Mouse (Mus musculus): ENCODE results near the gene Tgfa. TPM values are rescaled to one million over a fixed set of nuclear protein-coding genes. Genes with fewer than 3 reads are reported as not detected.

Gene Tgfa
- total RNA-seq, 2 experiments from 2014 or later: not detected

DNA sequence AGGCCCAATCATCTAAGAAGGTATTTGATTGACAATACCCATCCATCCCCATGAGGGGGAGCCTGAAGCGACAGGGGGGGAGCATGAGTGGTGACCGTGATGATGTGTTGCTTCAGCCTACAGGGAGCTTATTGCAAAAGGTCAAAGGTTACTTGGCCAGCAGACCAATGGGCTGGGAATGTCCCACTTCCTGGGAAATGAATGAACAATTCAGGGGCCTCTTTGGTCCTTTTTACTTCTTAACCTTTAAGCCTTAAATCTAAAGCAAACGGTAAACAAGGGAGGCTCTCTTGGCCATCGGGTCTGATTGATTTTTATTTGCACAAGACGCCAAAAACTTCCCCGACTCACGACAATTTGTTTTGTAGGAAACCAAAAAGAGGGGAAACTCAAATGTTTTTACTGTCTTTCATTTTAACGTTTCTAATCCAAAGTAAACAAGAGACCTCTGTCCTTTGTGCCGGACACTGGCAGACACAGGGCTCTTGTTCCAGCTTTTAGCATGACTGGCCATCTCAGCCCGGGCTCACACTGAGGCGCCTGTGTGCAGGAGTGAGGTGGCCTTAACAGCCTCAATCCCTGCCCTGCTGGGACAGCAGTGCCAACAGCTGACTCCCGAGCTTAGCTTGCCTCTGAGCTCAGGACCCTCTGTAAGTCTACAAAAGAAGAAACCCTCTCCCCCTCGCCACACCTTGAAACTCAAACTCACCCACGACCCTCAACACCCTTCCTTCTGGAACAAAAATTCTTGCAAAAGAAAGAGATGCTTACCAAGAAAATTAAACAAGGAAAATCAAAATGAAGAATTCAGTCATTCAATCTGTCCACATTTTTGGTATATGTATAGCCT is 8.7 kb upstream of the Tgfa start:
- ATAC-seq (ENCODE audit: poor library complexity, severe bottlenecking): no peak

DNA sequence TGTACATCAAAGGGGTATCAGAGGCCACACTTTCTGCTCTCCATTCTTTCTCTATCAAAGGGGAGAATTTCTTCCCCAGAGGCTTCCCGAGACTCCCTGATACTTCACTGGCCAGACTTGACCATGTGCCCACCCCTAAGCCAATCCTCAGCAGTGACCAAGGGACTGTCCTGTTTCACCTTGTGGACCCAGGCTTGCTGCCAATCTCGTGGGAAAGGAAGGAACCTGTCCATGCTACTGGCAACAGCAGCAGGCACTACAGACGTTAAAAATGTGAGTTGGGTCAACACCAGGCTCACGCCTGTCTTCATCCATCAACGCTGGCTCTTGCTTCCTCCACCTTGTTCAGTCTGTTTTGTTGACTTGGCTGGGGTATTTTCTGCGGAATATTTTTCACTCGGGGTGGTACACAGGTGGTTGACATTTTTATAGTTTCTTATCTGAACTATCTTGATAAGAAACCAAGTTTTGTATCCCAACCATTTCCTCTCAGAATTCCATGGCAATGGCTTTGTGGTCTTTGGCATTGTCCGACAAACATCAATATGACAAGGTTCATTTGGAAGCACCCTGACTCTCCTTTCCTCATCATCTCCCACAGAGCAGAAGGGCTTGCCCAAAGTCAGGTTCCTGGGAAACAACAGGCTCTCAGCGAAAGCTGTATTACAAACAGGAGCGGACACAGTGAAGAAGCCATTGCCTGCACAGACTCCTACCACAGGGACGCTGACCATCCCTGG is 6.1 kb upstream of the Tgfa start:
- no peak for ATAC-seq (ENCODE audit: poor library complexity, severe bottlenecking)

DNA sequence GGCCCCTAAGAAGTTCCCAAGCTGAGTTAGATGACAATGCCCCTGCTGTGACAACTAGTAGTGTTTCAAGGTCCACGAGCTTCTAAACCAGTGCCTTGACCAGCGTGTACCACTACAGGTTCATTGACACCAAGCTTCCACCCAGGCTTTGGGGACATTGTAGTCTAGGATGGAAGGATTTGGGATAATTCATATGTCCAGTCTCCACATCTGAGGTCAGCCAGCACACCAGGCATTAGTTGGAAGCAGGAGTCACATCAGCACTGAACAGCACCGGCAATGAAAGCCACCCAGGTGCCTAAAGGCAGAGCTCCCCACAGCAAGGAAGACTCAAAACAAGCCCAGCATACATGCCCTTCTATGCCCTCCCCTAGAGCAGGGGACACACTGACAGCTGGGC is 4.4 kb upstream of the Tgfa start:
- ATAC-seq (ENCODE audit: poor library complexity, severe bottlenecking): no peak

DNA sequence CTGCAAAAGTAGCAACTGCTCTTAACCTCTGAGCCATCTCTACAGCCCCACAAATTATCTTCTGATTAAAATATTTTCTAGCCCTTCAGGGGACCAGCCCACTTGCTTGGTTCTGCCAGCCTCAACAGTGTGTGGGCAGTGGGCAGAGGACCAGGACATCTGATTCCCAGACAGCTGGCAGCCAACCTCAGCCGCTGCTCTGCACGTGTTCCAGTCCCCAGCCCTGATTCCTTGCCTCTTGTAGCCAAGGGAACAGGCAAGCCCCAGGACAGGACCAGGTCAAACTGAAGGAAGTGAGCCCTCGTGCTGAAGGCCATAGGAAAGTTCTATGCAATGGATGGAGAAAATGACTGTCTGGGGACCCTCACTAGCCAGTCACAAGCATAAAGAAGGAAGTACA is 2.0 kb upstream of the Tgfa start:
- ATAC-seq (ENCODE audit: poor library complexity, severe bottlenecking): no peak

DNA sequence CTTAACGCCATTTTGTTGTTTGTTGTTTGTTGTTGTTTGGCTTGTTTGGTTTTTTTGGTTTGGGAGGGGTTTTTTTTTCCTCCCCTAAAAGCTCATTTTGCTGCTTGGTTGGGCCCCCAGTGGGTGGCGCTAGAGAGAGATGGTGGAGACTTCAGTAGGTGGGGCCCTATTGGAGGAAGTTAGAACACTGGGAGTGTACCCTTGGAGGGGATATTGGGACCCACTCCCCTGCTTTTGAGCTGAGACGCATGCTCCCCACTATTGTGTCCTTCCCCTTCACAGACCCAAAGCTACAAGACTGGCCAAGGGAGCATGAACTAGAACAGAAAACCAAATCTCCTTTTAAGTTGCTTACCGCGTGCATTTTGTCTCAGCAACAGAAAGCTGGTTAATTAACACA is 1.1 kb upstream of the Tgfa start:
- no peak for ATAC-seq (ENCODE audit: poor library complexity, severe bottlenecking)

DNA sequence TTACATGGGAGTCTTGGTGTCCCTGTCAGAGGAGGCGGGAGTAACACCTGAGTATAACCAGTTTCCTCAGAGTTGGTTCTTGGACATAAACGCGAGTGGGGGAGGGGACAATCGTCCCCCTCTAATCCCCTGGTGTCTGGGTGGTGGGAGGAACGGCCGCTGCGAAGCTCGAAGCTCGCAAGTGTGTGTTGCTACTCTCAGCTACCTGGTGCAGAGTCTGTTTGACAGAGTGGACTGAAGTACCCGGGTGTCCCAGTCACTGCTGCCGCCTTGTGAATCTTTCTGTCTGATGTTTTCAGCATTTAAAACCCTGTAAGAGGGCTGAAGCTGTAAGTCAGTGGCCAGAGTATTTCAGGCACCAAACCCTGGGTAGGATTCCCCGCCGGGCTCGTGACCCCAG is 1.0 kb downstream of the Tgfa start:
- ATAC-seq (ENCODE audit: poor library complexity, severe bottlenecking): no peak

DNA sequence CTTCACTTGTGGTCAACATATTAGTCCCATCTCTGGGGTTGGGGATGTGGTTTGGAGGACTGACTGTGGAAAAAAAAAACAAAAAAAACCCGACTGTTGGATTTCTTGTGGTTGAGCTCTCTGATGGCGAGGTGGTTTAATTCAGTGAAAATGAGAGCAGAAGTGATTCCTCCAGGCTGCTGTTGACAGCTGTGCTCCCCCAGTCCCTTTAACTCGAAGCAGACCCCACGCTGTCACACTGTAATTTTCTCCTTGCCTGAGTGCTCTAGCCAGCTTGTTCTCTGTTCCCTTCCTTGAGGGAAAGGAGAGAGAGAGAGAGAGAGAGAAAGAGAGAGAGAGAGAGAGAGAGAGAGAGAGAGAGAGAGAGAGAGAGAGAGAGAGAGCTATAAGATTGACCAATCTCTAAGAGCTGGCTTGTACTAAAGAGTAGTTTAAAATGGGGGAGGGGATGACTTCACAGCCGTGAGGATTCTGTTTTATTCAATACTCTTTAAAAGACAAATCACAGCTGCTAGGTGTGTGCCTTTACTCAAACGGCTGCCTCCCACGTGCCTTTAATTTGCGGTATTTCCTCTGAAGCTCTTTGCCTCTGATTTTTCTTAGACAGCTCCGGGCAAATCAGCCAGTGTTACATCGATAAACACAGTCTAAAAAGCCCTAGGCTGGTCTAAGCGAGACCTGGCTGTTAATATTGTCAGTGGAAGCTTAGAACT is 2.3 kb downstream of the Tgfa start:
- ATAC-seq (ENCODE audit: poor library complexity, severe bottlenecking): 0 out of 2 replicates have a peak, but pooled peaks have one; percentile 24

DNA sequence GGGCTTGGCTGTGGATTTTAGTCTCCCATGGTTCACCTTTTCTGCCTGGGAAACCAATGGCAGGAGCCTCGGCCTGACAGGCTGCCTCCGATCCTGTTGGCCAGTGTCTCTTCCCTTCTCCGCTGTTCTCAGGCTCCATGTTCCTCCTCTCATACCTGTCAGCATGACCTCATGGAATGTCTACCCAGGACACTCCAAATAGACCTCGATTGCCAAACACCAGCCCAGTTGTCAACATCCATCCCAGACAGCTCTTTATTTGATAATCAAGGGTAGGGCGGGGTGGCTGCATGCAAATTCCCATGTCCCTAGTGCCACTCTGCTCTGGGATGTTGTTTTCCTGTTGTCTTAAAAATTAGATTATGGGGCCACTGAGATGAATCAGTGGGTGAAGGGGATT is 5.9 kb downstream of the Tgfa start:
- no peak for ATAC-seq (ENCODE audit: poor library complexity, severe bottlenecking)

DNA sequence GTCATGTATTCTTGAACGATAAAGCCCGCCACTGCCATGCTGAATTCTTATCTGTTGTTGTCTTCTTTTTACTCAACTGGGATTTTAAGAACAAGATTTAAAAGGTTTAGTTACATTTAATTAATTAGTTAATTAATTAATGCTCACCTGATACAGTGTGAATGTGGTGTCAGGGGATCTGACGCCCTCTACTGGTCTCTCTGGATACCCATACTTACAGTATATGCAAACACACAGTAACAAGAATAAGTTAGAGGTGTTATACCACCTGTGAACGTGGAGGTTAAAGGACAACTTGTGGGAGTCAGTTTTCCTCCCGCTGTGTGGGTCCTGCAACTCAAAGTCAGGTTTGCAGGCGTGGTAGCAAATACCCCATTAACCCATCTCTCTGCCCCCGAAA is 8.1 kb downstream of the Tgfa start:
- no peak for ATAC-seq (ENCODE audit: poor library complexity, severe bottlenecking)

DNA sequence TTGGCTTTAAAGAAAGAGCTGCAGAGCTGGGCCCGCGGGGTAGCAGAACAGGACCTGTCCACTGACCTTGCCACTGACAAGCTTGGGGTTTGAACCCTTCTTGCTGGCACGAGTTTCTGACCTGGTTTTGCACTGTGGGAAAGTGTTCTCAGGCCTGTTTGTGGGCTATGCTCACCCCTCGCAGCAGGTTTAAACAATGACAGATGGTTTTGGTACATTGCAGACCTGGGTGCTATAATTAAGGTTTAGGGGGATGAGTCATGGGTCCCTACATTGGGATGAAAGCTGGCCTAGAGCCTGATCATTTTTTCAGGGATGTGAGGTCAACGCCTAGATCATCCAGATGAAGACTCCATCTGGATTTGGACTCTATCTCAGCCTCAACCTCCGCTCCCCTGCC is 11.0 kb downstream of the Tgfa start:
- no peak for ATAC-seq (ENCODE audit: poor library complexity, severe bottlenecking)

DNA sequence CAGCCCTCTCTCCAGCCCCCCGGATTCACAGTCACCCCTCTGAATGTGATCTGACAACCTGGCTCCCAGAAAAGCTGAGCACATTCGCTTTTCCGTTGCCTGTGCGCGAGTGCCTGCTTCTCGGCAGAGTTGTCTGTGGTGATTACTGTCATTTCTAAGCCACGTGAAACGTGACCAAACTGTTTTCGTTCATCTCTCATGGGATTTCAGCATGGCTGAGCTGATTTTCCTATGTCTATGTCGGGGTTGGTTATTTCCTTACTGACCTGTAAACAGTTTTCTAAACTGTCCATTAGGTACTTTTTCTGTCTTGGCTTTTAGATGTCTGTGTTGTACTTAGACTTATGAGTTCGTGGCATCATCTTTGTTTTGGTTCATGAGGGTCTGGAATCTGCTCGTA is 12.0 kb downstream of the Tgfa start:
- no peak for ATAC-seq (ENCODE audit: poor library complexity, severe bottlenecking)

DNA sequence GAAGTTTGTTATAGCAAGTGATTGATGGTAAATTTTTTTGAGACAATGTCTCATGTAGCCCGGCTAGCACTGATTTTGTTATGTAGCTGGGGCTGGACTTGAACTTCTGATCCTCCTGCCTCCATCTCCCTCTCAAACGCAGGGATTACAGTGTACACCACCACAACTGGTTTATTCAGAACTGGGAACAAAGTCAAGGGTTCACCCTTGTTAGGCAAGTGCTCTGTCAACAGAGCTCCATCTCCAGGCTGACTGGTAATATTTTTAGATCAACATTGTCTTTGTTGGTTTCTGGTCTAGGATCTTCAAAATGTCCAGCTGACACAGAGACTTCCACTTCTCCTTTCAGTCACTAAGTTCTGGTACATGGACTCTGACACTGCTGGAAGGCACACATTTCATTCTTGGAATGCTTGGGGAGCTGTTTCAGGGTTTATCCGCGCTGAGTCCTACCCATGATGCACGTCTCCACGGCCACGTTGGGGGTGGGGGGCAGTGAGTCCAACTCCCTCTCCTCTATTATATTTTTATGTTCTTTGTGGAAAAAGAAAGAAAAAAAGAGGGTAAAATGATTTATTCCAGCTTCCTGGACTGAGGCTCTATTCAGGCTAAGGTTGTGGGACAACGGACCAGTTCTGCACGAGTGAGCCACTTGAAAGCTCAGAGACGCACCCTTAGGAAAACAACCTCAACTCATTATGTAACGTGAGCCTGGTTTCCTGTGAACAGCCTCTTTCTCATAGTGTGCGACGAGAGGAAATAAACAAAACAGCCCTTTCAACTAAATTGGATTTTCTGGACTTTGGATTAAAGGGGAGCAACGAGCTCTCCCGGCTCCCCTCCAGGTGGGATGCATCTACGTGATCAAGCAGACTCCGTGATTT is 14.4 kb downstream of the Tgfa start:
- no peak for ATAC-seq (ENCODE audit: poor library complexity, severe bottlenecking)

DNA sequence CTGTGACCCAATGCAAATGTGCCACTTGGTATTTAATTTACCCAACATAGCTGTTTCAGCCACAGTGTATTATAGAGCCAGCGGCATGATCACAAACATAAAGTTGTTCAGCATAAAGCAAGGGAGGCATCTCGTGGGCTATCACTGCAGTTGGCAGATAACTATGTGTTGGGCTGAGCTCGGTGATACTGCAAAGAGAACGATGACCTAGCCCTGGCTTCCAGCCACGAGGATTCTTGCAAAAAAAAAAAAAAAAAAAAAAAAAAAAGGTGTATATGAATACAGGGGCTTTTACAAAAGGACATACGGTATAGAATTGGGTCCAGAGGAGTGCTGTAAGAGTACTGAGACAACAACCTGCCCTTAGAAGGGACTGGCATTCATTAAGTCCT is 15.0 kb downstream of the Tgfa start:
- ATAC-seq (ENCODE audit: poor library complexity, severe bottlenecking): no peak

DNA sequence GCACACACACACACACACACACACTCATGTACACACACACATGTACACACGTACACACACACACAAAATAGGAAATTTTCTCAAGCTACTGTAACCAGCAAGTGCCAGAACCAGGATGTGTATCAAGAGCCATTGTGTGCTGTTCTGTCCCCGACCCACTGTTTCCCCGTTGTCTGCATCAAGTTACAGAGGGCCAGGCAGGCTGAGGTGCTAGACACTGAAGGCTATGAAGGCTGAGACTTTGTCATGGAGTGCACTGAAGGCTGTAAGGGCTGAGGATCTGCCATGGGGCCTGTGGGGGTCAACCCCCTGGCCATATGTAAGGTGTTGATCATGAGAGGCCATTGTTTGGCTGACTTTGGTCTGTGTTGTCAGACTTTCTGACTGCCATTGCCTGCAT is 15.6 kb downstream of the Tgfa start:
- no peak for ATAC-seq (ENCODE audit: poor library complexity, severe bottlenecking)

DNA sequence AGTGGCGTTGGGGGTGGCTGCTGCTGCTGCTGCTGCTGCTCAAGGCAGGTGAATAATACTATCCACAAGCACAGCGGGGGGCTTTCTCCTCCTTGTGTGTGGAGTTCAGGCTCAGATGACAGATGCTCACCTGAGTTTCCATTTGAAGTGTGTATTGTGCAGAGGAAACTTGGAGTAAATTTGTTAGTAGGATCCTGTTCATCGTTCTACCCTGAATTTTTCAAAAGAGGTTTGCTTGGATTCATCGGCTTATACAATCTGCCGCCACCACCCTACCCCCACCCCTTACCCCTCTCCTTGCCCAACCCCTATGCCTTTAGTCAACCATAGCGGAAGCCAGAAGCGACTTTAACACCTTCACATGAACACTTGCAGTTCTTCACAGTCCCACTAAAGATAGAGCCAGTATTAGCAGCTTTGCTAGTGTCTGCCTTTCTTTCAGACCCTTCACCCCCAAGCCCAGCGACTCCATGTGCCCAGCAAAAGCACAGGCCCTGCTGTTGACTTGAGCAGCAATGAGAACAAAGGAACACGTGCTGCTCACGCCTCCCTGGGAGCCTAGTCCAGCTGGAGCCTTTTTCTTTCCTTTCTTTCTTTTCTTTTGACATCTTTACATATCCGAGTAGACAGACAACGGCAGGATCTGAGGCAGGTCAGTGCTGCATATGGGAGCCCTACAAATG is 16.2 kb downstream of the Tgfa start:
- ATAC-seq (ENCODE audit: poor library complexity, severe bottlenecking): no peak

DNA sequence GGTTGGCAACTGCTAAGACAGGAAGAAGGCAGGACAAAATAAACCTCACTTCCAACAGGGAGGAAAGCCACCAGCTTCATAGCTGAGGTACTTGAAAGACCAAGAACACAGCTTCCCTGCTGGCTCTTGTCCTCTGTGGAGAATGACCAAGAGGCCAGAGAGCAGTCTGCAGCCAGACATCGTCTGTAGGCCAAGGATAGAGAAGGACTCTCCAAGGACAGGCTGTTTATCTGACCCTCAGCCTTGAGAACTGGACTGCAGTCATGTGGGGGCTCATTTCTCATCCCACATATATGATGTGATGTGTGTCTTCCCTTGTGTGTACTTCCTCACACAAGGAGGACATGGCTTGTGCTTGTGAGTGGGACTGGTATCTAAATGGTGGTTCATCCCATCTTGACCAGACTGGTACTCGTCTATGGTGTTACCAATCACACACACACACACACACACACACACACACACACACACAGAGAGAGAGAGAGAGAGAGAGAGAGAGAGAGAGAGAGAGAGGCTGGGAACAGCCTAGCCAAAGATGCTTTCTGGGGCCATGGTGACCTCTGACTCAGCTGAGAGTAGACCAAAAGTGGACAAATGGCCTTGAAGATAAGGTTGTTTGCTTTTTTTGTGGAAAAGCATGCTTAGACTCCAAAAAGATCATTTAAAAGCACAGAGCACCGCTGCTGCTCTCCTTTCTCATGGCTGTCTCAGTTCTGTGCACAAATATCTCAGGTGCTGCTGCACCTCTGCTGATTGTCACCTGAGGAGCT is 18.0 kb downstream of the Tgfa start:
- no peak for ATAC-seq (ENCODE audit: poor library complexity, severe bottlenecking)

DNA sequence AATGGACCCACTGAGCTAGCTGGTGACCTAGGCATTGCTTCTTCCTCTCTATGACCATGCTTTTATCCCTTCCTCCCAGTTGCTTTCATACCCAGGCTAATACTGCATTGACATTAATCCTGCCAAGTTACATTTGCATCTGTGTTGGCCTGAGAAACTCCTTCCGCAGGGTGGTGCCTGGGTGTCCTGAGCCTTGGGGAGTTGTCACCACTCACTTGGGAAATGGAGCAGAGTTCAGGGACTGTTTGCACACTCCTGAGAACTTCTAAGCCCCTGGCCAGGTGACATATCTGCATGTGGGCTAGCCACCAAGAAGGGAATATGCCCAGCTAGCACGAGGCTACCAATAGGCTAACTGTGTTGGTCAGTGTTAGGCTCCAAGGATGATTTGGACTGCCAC is 23.0 kb downstream of the Tgfa start:
- ATAC-seq (ENCODE audit: poor library complexity, severe bottlenecking): no peak

DNA sequence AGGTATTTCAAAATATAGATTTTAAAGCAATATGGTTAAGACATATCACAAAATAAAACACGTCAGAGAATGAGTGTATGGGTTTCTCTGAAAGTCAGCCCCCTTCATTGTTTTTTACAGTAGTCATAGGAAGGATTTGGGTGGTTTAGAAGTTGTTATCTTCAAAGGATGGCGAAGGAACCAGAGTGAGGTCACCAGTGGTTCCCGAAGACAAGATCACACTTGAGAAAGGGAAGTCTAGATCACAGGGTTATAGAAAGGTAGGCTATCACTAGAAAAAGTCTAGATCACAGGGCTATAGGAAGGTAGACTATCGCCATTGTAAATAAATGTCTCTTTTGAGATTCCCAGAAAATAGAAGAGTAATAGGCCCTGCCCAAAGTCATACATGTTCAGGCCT is 23.7 kb downstream of the Tgfa start:
- ATAC-seq (ENCODE audit: poor library complexity, severe bottlenecking): no peak

DNA sequence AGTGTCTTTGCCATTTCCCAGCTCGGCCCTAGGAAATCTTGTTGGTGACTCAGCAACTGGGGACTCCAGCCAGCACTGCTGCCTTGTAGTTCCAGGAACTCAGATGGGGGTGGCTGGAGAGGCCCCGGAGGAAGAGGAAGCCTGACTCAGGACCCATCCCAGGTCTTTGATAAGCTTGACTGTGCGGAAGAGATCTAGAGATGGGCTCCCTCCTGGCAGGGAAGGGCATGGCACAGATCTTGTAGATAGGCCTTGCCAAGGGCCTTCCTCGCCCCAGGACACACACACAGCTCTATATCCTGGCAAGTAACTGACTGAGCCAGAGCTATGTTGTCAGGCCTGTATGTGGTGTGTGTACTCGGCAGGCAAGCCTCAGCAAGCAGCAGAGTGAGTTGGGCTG is 24.5 kb downstream of the Tgfa start:
- no peak for ATAC-seq (ENCODE audit: poor library complexity, severe bottlenecking)

Measured in megakaryocyte, adult 5-6 weeks (primary cell).